In genomic region chr12:55492941-55493340, GRCm38 (mm10) we compare ENCODE assay signal across 8 mouse cellular contexts. TPM values are rescaled to one million over a fixed set of nuclear protein-coding genes. Genes with fewer than 3 reads are reported as not detected.
DNase-seq lines count a peak whose midpoint lies in the region; ATAC-seq and TF ChIP-seq lines count a peak whose summit lies in the region.

No protein-coding gene starts in this region.

- peak; percentile 29 for DNase-seq in gastrocnemius, postnatal 10 days
- no peak for DNase-seq in gastrocnemius, postnatal 4 days (ENCODE audit: low spot score in 2 of 2)
- no peak for DNase-seq in ES-E14 (ENCODE audit: low read depth, low spot score)
- DNase-seq in lung, postnatal 36 days = peak; percentile 55
- no peak for DNase-seq in thymus, postnatal 0 days (ENCODE audit: low spot score)
- DNase-seq in thymus, postnatal 25 days = no peak
- no peak for DNase-seq in frontal cortex, adult 2 months (ENCODE audit: extremely low spot score in 1 of 2, low spot score in 1 of 2)

- no peaks in the 10 kb centered on the region for H3K27me3 ChIP-seq in hindbrain, embryonic 15.5 days

- peaks cover 17% of the 10 kb centered on the region for H3K36me3 ChIP-seq in ES-E14 (ENCODE audit: control insufficient read depth, insufficient read depth, low read length, poor library complexity, severe bottlenecking)
- H3K36me3 ChIP-seq in hindbrain, embryonic 15.5 days = peaks cover 23% of the 10 kb centered on the region

- H3K27ac ChIP-seq in ES-E14 (ENCODE audit: insufficient read depth, low read depth, low read length, poor library complexity, severe bottlenecking) = peak overlapping the region; percentile 1; the same call in 1 of the 2 replicates
- H3K27ac ChIP-seq in hindbrain, embryonic 15.5 days (replicated peaks) = peak overlapping the region; percentile 95

- peak overlapping the region; percentile 95 for H3K4me2 ChIP-seq in hindbrain, embryonic 15.5 days

- peak overlapping the region; percentile 44; the same call in 1 of the 2 replicates for H3K9ac ChIP-seq in ES-E14 (ENCODE audit: insufficient read depth, low read depth, low read length, poor library complexity, severe bottlenecking)
- peak overlapping the region; percentile 89 for H3K9ac ChIP-seq in hindbrain, embryonic 15.5 days

- ATAC-seq in hindbrain, embryonic 15.5 days (ENCODE audit: low FRiP score, low read depth) = no peak

- WGBS in hindbrain, embryonic 15.5 days = under 1% methylated on average over 12 of the region's 12 CpGs

- H3K4me3 ChIP-seq in ES-E14 (ENCODE audit: insufficient read depth in 1 of 2, low read depth in 1 of 2, low read length in 2 of 2, poor library complexity in 1 of 2, severe bottlenecking in 1 of 2) = peak overlapping the region; percentile 88 to 98
- peak overlapping the region; percentile 71 for H3K4me3 ChIP-seq in hindbrain, embryonic 15.5 days

- no peaks in the 10 kb centered on the region for H3K9me3 ChIP-seq in ES-E14 (ENCODE audit: control insufficient read depth, insufficient read depth, low read depth, low read length)
- no peaks in the 10 kb centered on the region for H3K9me3 ChIP-seq in hindbrain, embryonic 15.5 days

- peaks cover 8 to 26% of the 10 kb centered on the region in 2 experiments for H3K4me1 ChIP-seq in ES-E14 (ENCODE audit: control insufficient read depth in 2 of 2, insufficient read depth in 2 of 2, low read length in 2 of 2, poor library complexity in 1 of 2)
- H3K4me1 ChIP-seq in hindbrain, embryonic 15.5 days (replicated peaks) = peaks cover 35% of the 10 kb centered on the region

- in situ Hi-C loops in ES-E14 (cut with MboI; ENCODE audit: low sequenced_read_pairs in 2 of 2, unreplicated experiment in 2 of 2) = no loop called here

TF ChIP-seq in ES-E14, 5 proteins besides CTCF, POLR2A, EP300 and RAD21:
- no peak for TF ChIP-seq ZNF384 (IDR thresholded peaks at IDR 0.05; ENCODE audit: low read depth, low read length)
- TF ChIP-seq ZC3H11A (IDR thresholded peaks at IDR 0.05; ENCODE audit: borderline replicate concordance, low read depth, low read length) = no peak
- no peak for TF ChIP-seq HCFC1 (IDR thresholded peaks at IDR 0.05; ENCODE audit: borderline replicate concordance, insufficient read depth, low read length)
- TF ChIP-seq CHD2 (IDR thresholded peaks at IDR 0.05; ENCODE audit: low read depth, low read length) = no peak
- TF ChIP-seq MAFK (IDR thresholded peaks at IDR 0.05; ENCODE audit: insufficient read depth, low read depth, low read length) = no peak

RNA-seq across cellular contexts. Expression of gene Nfkbia, which starts 0.5 kb away (rescaled TPM):
- total RNA-seq in gastrocnemius, postnatal 10 days (2021) = 10 to 100 TPM; 24.8 to 38.1 TPM
- total RNA-seq in gastrocnemius, postnatal 4 days (2021) = 10 to 100 TPM; 37.1 to 46.5 TPM
- total RNA-seq in ES-E14 (2012; rRNA removed) = 30.6 and 34.7 TPM in 2 replicates
- polyA plus RNA-seq in hindbrain, embryonic 15.5 days (2015; fragmentation: Nextera tagmentation; extraction: Ambion mirVana) = 61.6 and 62.6 TPM in 2 replicates
- 296 and 339 TPM in 2 replicates for polyA plus RNA-seq in thymus, postnatal 0 days (2015; fragmentation: Nextera tagmentation; extraction: Ambion mirVana)
- 36.4 and 41.8 TPM in 2 replicates for polyA plus RNA-seq in frontal cortex, adult 2 months (2012; rRNA removed)

Comparison
In these comparisons a context has a peak if more than half of its experiments do, and no peak if none do; other contexts are left out.
1. DNase-seq: peak in gastrocnemius, postnatal 10 days (single experiment) and lung, postnatal 36 days (single experiment); none in gastrocnemius, postnatal 4 days (0 of 2), ES-E14 (single experiment), thymus, postnatal 0 days (single experiment), thymus, postnatal 25 days (single experiment) and frontal cortex, adult 2 months (0 of 2).